Mouse (Mus musculus) CH12.LX (cell line): Measurements from ENCODE around the gene Ccdc170. TPM values are rescaled to one million over a fixed set of nuclear protein-coding genes. Genes with fewer than 3 reads are reported as not detected.

Source experiments
- DNase-seq: peaks from one replicate; pipeline ENCODE4 v3.0.0-alpha.2; 2013; ENCODE audit errors: extremely low read depth
- H3K27ac ChIP-seq: 2 replicates; pipeline ENCODE4 v1.5.1; 2012; ENCODE audit warnings: low read depth, mild to moderate bottlenecking, control low read depth, moderate library complexity; ENCODE audit not compliant: insufficient read depth
- H3K27me3 ChIP-seq: replicated peaks from 2 replicates; pipeline ENCODE3; 2012; ENCODE audit warnings: inconsistent platforms
- H3K36me3 ChIP-seq, 2 experiments: replicated peaks in 1 of 2; 2 replicates each; pipeline versions ENCODE3 to v1.6.1; 2012; ENCODE audit warnings: inconsistent platforms in 1 of 2, low read length in 1 of 2, mild to moderate bottlenecking in 1 of 2, mixed read lengths in 1 of 2, moderate library complexity in 1 of 2; ENCODE audit not compliant: control insufficient read depth in 1 of 2, insufficient read depth in 1 of 2
- H3K4me1 ChIP-seq, 2 experiments: 2 replicates each; pipeline ENCODE4 v1.6.1; 2012; ENCODE audit warnings: inconsistent platforms in 1 of 2, moderate library complexity in 1 of 2; ENCODE audit not compliant: insufficient read depth in 2 of 2, control insufficient read depth in 1 of 2
- H3K4me2 ChIP-seq: 2 replicates; pipeline ENCODE4 v1.6.1; 2012; ENCODE audit warnings: low read depth, mild to moderate bottlenecking, control low read depth; ENCODE audit not compliant: poor library complexity, insufficient read depth, severe bottlenecking
- H3K4me3 ChIP-seq, 3 experiments: fragments of 150-350 bp in 1 of 3; sonication (generic) in 1 of 3; replicated peaks in 1 of 3; 2 replicates each; pipeline versions ENCODE3 to v1.5.1; 2011 to 2012; ENCODE audit warnings: low read depth in 2 of 3, low read length in 2 of 3, mild to moderate bottlenecking in 2 of 3, moderate library complexity in 2 of 3, control low read depth in 1 of 3, improper control_type of control experiment in 1 of 3, inconsistent platforms in 1 of 3, mixed read lengths in 1 of 3; ENCODE audit not compliant: poor library complexity in 1 of 3
- H3K79me2 ChIP-seq: replicated peaks from 2 replicates; pipeline ENCODE4 v1.6.1; 2012; ENCODE audit warnings: mild to moderate bottlenecking, moderate library complexity; ENCODE audit not compliant: control insufficient read depth, poor library complexity, insufficient read depth, severe bottlenecking; ENCODE audit errors: extremely low read depth
- H3K9ac ChIP-seq: 2 replicates; pipeline ENCODE4 v1.6.1; 2012; ENCODE audit warnings: low read depth, mild to moderate bottlenecking, control low read depth, moderate library complexity; ENCODE audit not compliant: insufficient read depth
- H3K9me3 ChIP-seq: replicated peaks from 2 replicates; pipeline ENCODE3; 2012; ENCODE audit warnings: low read length, inconsistent platforms, mixed read lengths
- CHD1 ChIP-seq: IDR thresholded peaks from 2 replicates; pipeline ENCODE4 v1.6.1; 2012; ENCODE audit warnings: low read depth, low read length, improper control_type of control experiment, inconsistent platforms
- CHD2 ChIP-seq: IDR thresholded peaks from 2 replicates; pipeline ENCODE4 v1.6.1; 2011; ENCODE audit warnings: low read length, improper control_type of control experiment
- ELF1 ChIP-seq: IDR thresholded peaks from 2 replicates; pipeline ENCODE4 v1.6.1; 2014; ENCODE audit warnings: low read depth, mild to moderate bottlenecking, inconsistent platforms, low read length, improper control_type of control experiment
- EP300 ChIP-seq: IDR thresholded peaks from 2 replicates; pipeline ENCODE4 v1.6.1; 2011; ENCODE audit warnings: low read length, improper control_type of control experiment
- HCFC1 ChIP-seq: IDR thresholded peaks from 2 replicates; pipeline ENCODE4 v1.6.1; 2012; ENCODE audit warnings: low read depth, mild to moderate bottlenecking, inconsistent platforms, low read length, improper control_type of control experiment
- IRF4 ChIP-seq: IDR thresholded peaks from 2 replicates; pipeline ENCODE4 v1.6.1; 2014; ENCODE audit warnings: low read depth, mild to moderate bottlenecking, inconsistent platforms, low read length, improper control_type of control experiment
- JUN ChIP-seq: IDR thresholded peaks from 2 replicates; pipeline ENCODE4 v1.6.1; 2011; ENCODE audit warnings: low read depth, mild to moderate bottlenecking, low read length, improper control_type of control experiment, moderate library complexity; ENCODE audit not compliant: insufficient read depth
- JUND ChIP-seq: conservative IDR thresholded peaks from 2 replicates; pipeline ENCODE4 v1.6.1; 2011; ENCODE audit warnings: low read depth, low read length, improper control_type of control experiment
- KAT2A ChIP-seq: IDR thresholded peaks from 2 replicates; pipeline ENCODE4 v1.6.1; 2012; ENCODE audit warnings: low read length, improper control_type of control experiment, inconsistent platforms; ENCODE audit not compliant: insufficient replicate concordance
- MAFK ChIP-seq: IDR thresholded peaks from 2 replicates; pipeline ENCODE4 v1.6.1; 2011; ENCODE audit warnings: low read length, improper control_type of control experiment; ENCODE audit not compliant: insufficient replicate concordance
- MAZ ChIP-seq: IDR thresholded peaks from 2 replicates; pipeline ENCODE4 v1.6.1; 2012; ENCODE audit warnings: low read depth, mild to moderate bottlenecking, inconsistent platforms, low read length, improper control_type of control experiment, moderate library complexity
- MEF2A ChIP-seq: IDR thresholded peaks from 2 replicates; pipeline ENCODE4 v1.6.1; 2014; ENCODE audit warnings: low read depth, mild to moderate bottlenecking, inconsistent platforms, low read length, improper control_type of control experiment, borderline replicate concordance
- MXI1 ChIP-seq: IDR thresholded peaks from 2 replicates; pipeline ENCODE4 v1.6.1; 2011; ENCODE audit warnings: mild to moderate bottlenecking, low read depth, low read length, improper control_type of control experiment
- NELFE ChIP-seq: IDR thresholded peaks from 2 replicates; pipeline ENCODE4 v1.6.1; 2011; ENCODE audit warnings: low read depth, low read length, improper control_type of control experiment
- NRF1 ChIP-seq: IDR thresholded peaks from 2 replicates; pipeline ENCODE4 v1.6.1; 2014; ENCODE audit warnings: low read depth, mild to moderate bottlenecking, inconsistent platforms, low read length, improper control_type of control experiment, moderate library complexity
- POLR2A ChIP-seq: IDR thresholded peaks from 2 replicates; pipeline ENCODE4 v1.6.1; 2011; ENCODE audit warnings: low read depth, mild to moderate bottlenecking, improper control_type of control experiment, low read length
- POLR2AphosphoS2 ChIP-seq: IDR thresholded peaks from 2 replicates; pipeline ENCODE4 v1.6.1; 2011; ENCODE audit warnings: low read depth, low read length, improper control_type of control experiment
- RAD21 ChIP-seq: IDR thresholded peaks from 2 replicates; pipeline ENCODE4 v1.6.1; 2011; ENCODE audit warnings: low read depth, mild to moderate bottlenecking, low read length, improper control_type of control experiment, moderate library complexity
- RCOR1 ChIP-seq: conservative IDR thresholded peaks from 2 replicates; pipeline ENCODE4 v1.6.1; 2012; ENCODE audit warnings: low read depth, mild to moderate bottlenecking, inconsistent platforms, low read length, improper control_type of control experiment
- SIN3A ChIP-seq: IDR thresholded peaks from 2 replicates; pipeline ENCODE4 v1.6.1; 2012; ENCODE audit warnings: low read length, improper control_type of control experiment, inconsistent platforms
- TBP ChIP-seq: conservative IDR thresholded peaks from 2 replicates; pipeline ENCODE4 v1.6.1; 2011; ENCODE audit warnings: low read depth, low read length, improper control_type of control experiment
- TCF12 ChIP-seq: IDR thresholded peaks from 2 replicates; pipeline ENCODE4 v1.6.1; 2014; ENCODE audit warnings: low read depth, mild to moderate bottlenecking, inconsistent platforms, low read length, improper control_type of control experiment
- USF1 ChIP-seq: IDR thresholded peaks from 2 replicates; pipeline ENCODE4 v1.6.1; 2014; ENCODE audit warnings: low read depth, mild to moderate bottlenecking, inconsistent platforms, low read length, improper control_type of control experiment
- USF2 ChIP-seq: conservative IDR thresholded peaks from 2 replicates; pipeline ENCODE4 v1.6.1; 2011; ENCODE audit warnings: low read depth, low read length, improper control_type of control experiment
- ZC3H11A ChIP-seq: IDR thresholded peaks from 2 replicates; pipeline ENCODE4 v1.6.1; 2012; ENCODE audit warnings: low read depth, mild to moderate bottlenecking, inconsistent platforms, low read length, improper control_type of control experiment
- ZMIZ1 ChIP-seq: IDR thresholded peaks from 2 replicates; pipeline ENCODE4 v1.6.1; 2012; ENCODE audit warnings: low read depth, mild to moderate bottlenecking, inconsistent platforms, low read length, improper control_type of control experiment
- dilution Hi-C: fragments of 300-500 bp; cut with MboI; formaldehyde crosslinking; loops from 2 replicates; pipeline ENCODE4 v1.14.3; 2020; ENCODE audit warnings: low sequenced_read_pairs; ENCODE audit not compliant: extremely low pct_unique_long_range_greater_than_20kb, extremely low pct_ligation_motif_present
- in situ Hi-C: fragments of 300-500 bp; cut with MboI; formaldehyde crosslinking; loops from 3 replicates; pipeline ENCODE4 v1.14.3; 2019; ENCODE audit warnings: low sequenced_read_pairs, low pct_ligation_motif_present, low pct_unique_long_range_greater_than_20kb, mixed read lengths
- polyA plus RNA-seq: library from polyadenylated mRNA; unstranded; fragments of >175 nt; gene quantifications from 2 replicates; pipeline ENCODE4 v1.2.1, GENCODE M21; 2012; ENCODE audit warnings: low read depth; ENCODE audit not compliant: insufficient read length
- total RNA-seq, 2 experiments: library from RNA; depleted of rRNA; stranded (reverse); fragments of 300-350 nt in 1 of 2; fragments of >200 nt in 1 of 2; gene quantifications; 2 replicates each; pipeline ENCODE4 v1.2.3; 2012 to 2014

Ccdc170 gene
- total and polyA plus RNA-seq, 3 experiments, result not detected

GRCm38 (mm10) chr10:4492909-4493308, 10.6 kb downstream of the Ccdc170 start:
- Histone ChIP-seq H3K36me3 (no peaks in the 10 kb centered on the region), H3K4me2 (no peak overlapping the region), H3K9me3 (no peaks in the 10 kb centered on the region), H3K79me2 (no peaks in the 10 kb centered on the region), H3K27me3 (no peaks in the 10 kb centered on the region), H3K4me3 (no peak overlapping the region), H3K27ac (no peak overlapping the region), H3K4me1 (peaks cover 4 to 14% of the 10 kb centered on the region in 2 experiments; a peak in 3 of 4 replicates), H3K9ac (no peak overlapping the region)
- TF ChIP-seq TBP, result no peak
- no peak for TF ChIP-seq MAFK
- no peak for TF ChIP-seq MAZ
- no peak for TF ChIP-seq USF1
- TF ChIP-seq POLR2AphosphoS2, result no peak
- TF ChIP-seq KAT2A, result no peak
- no peak for TF ChIP-seq NELFE
- TF ChIP-seq ZMIZ1, result no peak
- no peak for TF ChIP-seq EP300
- no peak for TF ChIP-seq MEF2A
- no peak for TF ChIP-seq SIN3A
- no peak for TF ChIP-seq TCF12
- no peak for TF ChIP-seq ZC3H11A
- TF ChIP-seq MXI1, result no peak
- dilution Hi-C loops (no loop called here), in situ Hi-C loops (no loop called here)
- DNase-seq, result no peak

GRCm38 (mm10) chr10:4503251-4503650, 20.9 kb downstream of the Ccdc170 start:
- no peaks in the 10 kb centered on the region for H3K27me3 ChIP-seq
- H3K36me3 ChIP-seq, result no peaks in the 10 kb centered on the region
- TF ChIP-seq USF2 (no peak), JUND (no peak), TCF12 (no peak), RCOR1 (no peak), CHD2 (no peak), ELF1 (no peak), RAD21 (no peak), USF1 (no peak), NELFE (no peak), CHD1 (no peak), ZMIZ1 (no peak), POLR2A (no peak), MAFK (no peak), HCFC1 (no peak), TBP (no peak), JUN (no peak), MEF2A (no peak), SIN3A (no peak), IRF4 (no peak), NRF1 (no peak)
- no peak overlapping the region for H3K27ac ChIP-seq
- no peak overlapping the region for H3K9ac ChIP-seq
- no peak for DNase-seq
- no peaks in the 10 kb centered on the region for H3K9me3 ChIP-seq
- H3K4me2 ChIP-seq, result no peak overlapping the region
- H3K4me1 ChIP-seq, result no peaks in the 10 kb centered on the region
- H3K79me2 ChIP-seq, result no peaks in the 10 kb centered on the region
- in situ Hi-C loops (no loop called here), dilution Hi-C loops (no loop called here)
- H3K4me3 ChIP-seq, result no peak overlapping the region
